Mouse (Mus musculus) frontal cortex, postnatal 25 days (tissue): ENCODE measurements around the gene Cox16.
"Not testable (repeated sequence)": the region's sequence is repeated elsewhere in the genome, so short reads cannot be mapped to it uniquely, and the experiment has no call there.

Source experiments
- DNase-seq, 2 experiments: peaks; one replicate each; pipeline ENCODE4 v3.0.0; 2022; ENCODE audit warnings: low spot score in 2 of 2

The Cox16 gene

GRCm38 (mm10) chr12:81484727-81485191 is at the start of gene Cox16:
Gene Cox16, minus strand, starts transcription at chr12:81485127.
- DNase-seq = peak; percentile 74 to 85

- no peak for DNase-seq
These were observed 48.1 kb upstream of the Cox16 start for GRCm38 (mm10) chr12:81533029-81533419.

- peak; percentile 72 to 85 for DNase-seq
These were observed 47.5 kb upstream of the Cox16 start, which contains the start of the genes Gm20498 and Synj2bp for GRCm38 (mm10) chr12:81532316-81533028. Gene Gm20498, minus strand, starts transcription at chr12:81532905. Gene Synj2bp, minus strand, starts transcription at chr12:81532911.

- DNase-seq = not testable (repeated sequence)
These were observed 45.7 kb upstream of the Cox16 start for GRCm38 (mm10) chr12:81530587-81530986.

GRCm38 (mm10) chr12:81496906-81497305 is 12.0 kb upstream of the Cox16 start:
- not testable (repeated sequence) for DNase-seq

GRCm38 (mm10) chr12:81490491-81490890 is 5.6 kb upstream of the Cox16 start:
- no peak for DNase-seq

GRCm38 (mm10) chr12:81485311-81485710 is 384 bp upstream of the Cox16 start:
- no peak for DNase-seq

GRCm38 (mm10) chr12:81484212-81484611 is 715 bp downstream of the Cox16 start:
- DNase-seq = no peak

- DNase-seq = no peak
These were observed 1.3 kb downstream of the Cox16 start for GRCm38 (mm10) chr12:81483656-81484055.

GRCm38 (mm10) chr12:81459051-81459450 is 25.9 kb downstream of the Cox16 start:
- DNase-seq = not testable (repeated sequence)

- DNase-seq = not testable (repeated sequence)
These were observed 45.9 kb downstream of the Cox16 start for GRCm38 (mm10) chr12:81438985-81439384.

- not testable (repeated sequence) for DNase-seq
These were observed 50.1 kb downstream of the Cox16 start for GRCm38 (mm10) chr12:81434778-81435177.

- DNase-seq = no peak
These were observed 63.1 kb downstream of the Cox16 start, which contains the start of gene Adam4 for GRCm38 (mm10) chr12:81421846-81422245. Gene Adam4, minus strand, starts transcription at chr12:81421946.

- no peak for DNase-seq
These were observed 71.7 kb downstream of the Cox16 start for GRCm38 (mm10) chr12:81413211-81413610.

- DNase-seq = no peak
These were observed 76.0 kb downstream of the Cox16 start for GRCm38 (mm10) chr12:81408966-81409365.

- peak; percentile 49 to 73 for DNase-seq
These were observed 82.7 kb downstream of the Cox16 start for GRCm38 (mm10) chr12:81402187-81402586.

GRCm38 (mm10) chr12:81379364-81379763 is 105.6 kb downstream of the Cox16 start, which contains the start of gene Gm4787:
Gene Gm4787, minus strand, starts transcription at chr12:81379464.
- not testable (repeated sequence) for DNase-seq

GRCm38 (mm10) chr12:81333841-81334240 is 151.1 kb downstream of the Cox16 start:
- no peak for DNase-seq

- peak; percentile 40 to 44 for DNase-seq
These were observed 152.0 kb downstream of the Cox16 start, which contains the start of gene Slc8a3 for GRCm38 (mm10) chr12:81332875-81333421. Gene Slc8a3, minus strand, starts transcription at chr12:81333180.

- DNase-seq = peak; percentile 47 to 53
These were observed 152.7 kb downstream of the Cox16 start for GRCm38 (mm10) chr12:81331937-81332874.

GRCm38 (mm10) chr12:81331046-81331638 is 153.8 kb downstream of the Cox16 start:
- no peak for DNase-seq
